Mouse (Mus musculus) midbrain, embryonic 14.5 days (tissue): ENCODE measurements around the gene Myo15. TPM values are rescaled to one million over a fixed set of nuclear protein-coding genes. Genes with fewer than 3 reads are reported as not detected.
"Not testable (repeated sequence)": the region's sequence is repeated elsewhere in the genome, so short reads cannot be mapped to it uniquely, and the experiment has no call there.

Experiments
- ATAC-seq: fragments of 200-750 bp; cut with Nextera tagmentation; 2 replicates; pipeline ENCODE4 v1.8.0; 2017; ENCODE audit warnings: moderate number of reproducible peaks, moderate library complexity; ENCODE audit not compliant: low FRiP score, low TSS enrichment
- DNase-seq: peaks from one replicate; pipeline ENCODE4 v3.0.0-alpha.2; 2015
- H3K27ac ChIP-seq: fragments of 300-500 bp; sonication (generic); replicated peaks from 2 replicates; pipeline ENCODE4 v1.5.1; 2014; ENCODE audit warnings: mild to moderate bottlenecking, low read depth, low read length, moderate library complexity
- H3K27me3 ChIP-seq: fragments of 300-500 bp; sonication (generic); 2 replicates; pipeline ENCODE4 v1.6.1; 2014; ENCODE audit warnings: low read length, control low read depth, mixed read lengths; ENCODE audit not compliant: control insufficient read depth, insufficient read depth
- H3K36me3 ChIP-seq: fragments of 300-500 bp; sonication (generic); 2 replicates; pipeline ENCODE4 v1.6.1; 2014; ENCODE audit warnings: low read length, control low read depth; ENCODE audit not compliant: control insufficient read depth, insufficient read depth
- H3K4me1 ChIP-seq: fragments of 300-500 bp; sonication (generic); 2 replicates; pipeline ENCODE4 v1.6.1; 2014; ENCODE audit warnings: mild to moderate bottlenecking, antibody characterized with exemption, low read length, control low read depth; ENCODE audit not compliant: control insufficient read depth, insufficient read depth
- H3K4me2 ChIP-seq: fragments of 300-500 bp; sonication (generic); 2 replicates; pipeline ENCODE4 v1.6.1; 2014; ENCODE audit warnings: mild to moderate bottlenecking, low read length, moderate library complexity
- H3K4me3 ChIP-seq: fragments of 300-500 bp; sonication (generic); replicated peaks from 2 replicates; pipeline ENCODE4 v1.5.1; 2014; ENCODE audit warnings: low read depth, low read length
- H3K9ac ChIP-seq: fragments of 300-500 bp; sonication (generic); replicated peaks from 2 replicates; pipeline ENCODE4 v1.6.1; 2014; ENCODE audit warnings: mild to moderate bottlenecking, low read length, moderate library complexity
- H3K9me3 ChIP-seq: fragments of 300-500 bp; sonication (generic); 2 replicates; pipeline ENCODE4 v1.6.1; 2016; ENCODE audit warnings: low read length, control low read depth, mixed read lengths; ENCODE audit not compliant: control insufficient read depth
- WGBS: fragments of 180-500 bp; shearing (Covaris S2); extraction: QIAGEN DNeasy Blood & Tissue Kit; methylation state at CpG from one replicate; pipeline ENCODE4 v1.1.7; 2014; 5-methylcytosine and 5-hydroxymethylcytosine counted together
- polyA plus RNA-seq: library from polyadenylated mRNA; unstranded; fragments of >200 nt; fragmentation: Nextera tagmentation; extraction: Ambion mirVana; gene quantifications from 2 replicates; pipeline ENCODE4 v1.2.1, GENCODE M21; 2014

Gene Myo15
- polyA plus RNA-seq, 1 experiment from 2014 or later = not detected

DNA sequence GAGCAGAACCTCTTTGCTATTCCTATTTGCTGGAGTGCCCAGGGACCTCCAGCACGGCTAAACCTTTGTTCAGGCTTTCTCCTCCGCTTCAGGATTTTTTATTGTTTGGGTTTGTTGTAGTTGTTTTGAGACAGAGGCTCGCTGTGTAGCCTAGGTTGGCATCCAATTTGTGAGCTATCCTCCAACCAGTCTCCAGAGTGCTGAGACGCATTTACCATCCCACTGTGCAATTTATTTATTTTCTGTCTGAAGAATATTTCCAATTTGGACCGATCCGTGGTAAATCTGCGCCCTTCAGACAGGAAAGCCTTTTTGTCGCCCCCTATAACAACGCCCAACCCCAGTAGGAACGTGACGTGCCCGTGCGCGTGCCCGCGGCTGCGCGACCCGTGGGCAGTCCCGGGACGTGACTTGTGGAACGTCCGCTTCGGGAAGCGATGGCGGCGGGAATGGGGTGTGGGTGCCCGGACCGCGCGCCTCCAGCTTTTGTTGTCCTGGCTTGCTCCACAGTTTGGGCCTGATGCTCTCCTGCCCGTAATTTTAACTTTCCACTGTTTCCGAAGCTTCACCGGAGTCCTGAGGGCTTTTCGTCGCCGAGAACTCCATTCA is 67.8 kb downstream of the Myo15 start:
- WGBS = under 1% methylated on average over 37 of the region's 37 CpGs
- ATAC-seq (peak; percentile 85), DNase-seq (peak; percentile 96)
- H3K27me3 ChIP-seq = no peaks in the 10 kb centered on the region
- peak overlapping the region; percentile 99 for H3K27ac ChIP-seq
- peak overlapping the region; percentile 89 for H3K9ac ChIP-seq
- peak overlapping the region; percentile 92 for H3K4me3 ChIP-seq
- peak overlapping the region; percentile 99 for H3K4me2 ChIP-seq
- peaks cover 5% of the 10 kb centered on the region for H3K36me3 ChIP-seq
- H3K9me3 ChIP-seq = no peaks in the 10 kb centered on the region
- H3K4me1 ChIP-seq = peaks cover 38% of the 10 kb centered on the region

DNA sequence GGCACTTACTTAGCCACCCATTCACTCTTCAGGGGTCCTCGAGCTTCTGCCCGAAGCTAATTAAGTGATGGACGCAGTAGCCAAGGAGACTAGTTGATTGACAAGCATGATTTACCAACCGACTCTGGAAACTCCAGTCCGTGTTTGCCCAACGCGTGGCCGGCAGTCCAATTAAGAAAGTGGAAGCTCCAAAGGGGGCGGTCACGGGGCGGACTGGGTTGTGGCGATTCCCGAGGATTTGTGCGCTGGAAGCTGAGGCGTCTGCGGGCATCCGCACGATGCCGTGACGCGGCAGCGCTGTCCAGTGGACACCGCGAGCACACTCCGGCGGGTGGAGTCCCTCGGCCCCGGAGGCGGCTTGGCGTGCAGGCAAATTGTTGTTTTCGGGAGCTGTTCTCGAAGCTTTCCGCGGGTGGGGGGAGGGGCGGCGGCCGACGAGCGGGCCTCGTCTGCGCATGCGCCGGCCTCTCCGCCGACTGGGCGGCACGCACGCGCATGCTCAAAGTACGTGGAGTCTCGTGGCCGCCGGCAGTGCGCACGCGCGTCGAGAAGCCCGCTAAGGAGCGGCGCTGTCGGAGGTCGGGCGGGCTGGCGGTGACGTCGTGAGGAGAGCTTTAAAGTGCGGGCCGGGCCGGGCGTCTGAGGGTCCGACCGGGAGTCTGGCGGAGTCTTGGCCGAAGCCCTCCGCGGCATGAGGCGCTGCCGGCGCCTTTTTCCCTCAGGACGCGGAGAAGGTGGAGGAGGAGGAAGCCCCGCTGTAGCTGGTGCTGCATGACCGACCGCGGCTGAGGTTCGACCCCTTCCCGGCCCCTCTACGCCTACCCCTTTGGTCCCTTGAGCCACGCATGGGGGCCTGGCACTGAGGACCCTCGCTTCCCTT is 68.6 kb downstream of the Myo15 start:
- WGBS = under 1% methylated on average over 90 of the region's 91 CpGs
- H3K27me3 ChIP-seq = no peaks in the 10 kb centered on the region

DNA sequence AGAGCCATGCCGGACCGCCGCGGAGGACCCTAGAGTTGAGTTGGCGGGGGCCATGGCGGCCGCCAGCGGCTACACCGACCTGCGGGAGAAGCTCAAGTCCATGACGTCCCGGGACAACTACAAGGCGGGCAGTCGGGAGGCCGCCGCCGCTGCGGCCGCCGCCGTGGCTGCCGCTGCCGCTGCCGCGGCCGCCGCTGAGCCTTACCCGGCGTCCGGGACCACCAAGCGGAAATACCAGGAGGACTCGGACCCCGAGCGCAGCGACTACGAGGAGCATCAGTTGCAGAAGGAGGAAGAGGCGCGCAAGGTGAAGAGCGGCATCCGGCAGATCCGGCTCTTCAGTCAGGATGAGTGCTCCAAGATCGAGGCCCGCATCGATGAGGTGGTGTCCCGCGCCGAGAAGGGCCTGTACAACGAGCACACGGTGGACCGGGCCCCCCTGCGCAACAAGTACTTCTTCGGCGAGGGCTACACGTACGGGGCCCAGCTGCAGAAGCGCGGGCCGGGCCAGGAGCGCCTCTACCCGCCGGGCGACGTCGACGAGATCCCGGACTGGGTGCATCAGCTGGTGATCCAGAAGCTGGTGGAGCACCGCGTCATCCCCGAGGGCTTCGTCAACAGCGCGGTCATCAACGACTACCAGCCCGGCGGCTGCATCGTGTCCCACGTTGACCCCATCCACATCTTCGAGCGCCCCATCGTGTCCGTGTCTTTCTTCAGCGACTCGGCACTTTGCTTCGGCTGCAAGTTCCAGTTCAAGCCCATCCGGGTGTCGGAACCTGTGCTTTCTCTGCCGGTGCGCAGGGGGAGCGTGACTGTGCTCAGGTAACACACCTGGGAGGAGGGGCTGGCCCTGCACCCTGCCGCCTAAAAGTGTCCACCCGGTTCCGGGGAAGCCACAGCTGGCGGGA is 69.5 kb downstream of the Myo15 start:
- under 1% methylated on average over 91 of the region's 93 CpGs for WGBS
- Histone ChIP-seq H3K27ac (peak overlapping the region; percentile 99), H3K9me3 (no peaks in the 10 kb centered on the region), H3K4me1 (peaks cover 50% of the 10 kb centered on the region), H3K9ac (peak overlapping the region; percentile 89), H3K27me3 (no peaks in the 10 kb centered on the region), H3K36me3 (peaks cover 13% of the 10 kb centered on the region), H3K4me2 (peak overlapping the region; percentile 99), H3K4me3 (peak overlapping the region; percentile 92)
- ATAC-seq (no peak), DNase-seq (peak; percentile 38)

More for the DNA sequence above, 68.6 kb downstream of the Myo15 start:
- H3K4me3 ChIP-seq = peak overlapping the region; percentile 92
- DNase-seq = peak; percentile 99
- ATAC-seq = peak; percentile 89
- H3K9me3 ChIP-seq = no peaks in the 10 kb centered on the region
- peaks cover 44% of the 10 kb centered on the region for H3K4me1 ChIP-seq
- peak overlapping the region; percentile 99 for H3K27ac ChIP-seq
- peak overlapping the region; percentile 89 for H3K9ac ChIP-seq
- H3K36me3 ChIP-seq = peaks cover 13% of the 10 kb centered on the region
- peak overlapping the region; percentile 99 for H3K4me2 ChIP-seq

DNA sequence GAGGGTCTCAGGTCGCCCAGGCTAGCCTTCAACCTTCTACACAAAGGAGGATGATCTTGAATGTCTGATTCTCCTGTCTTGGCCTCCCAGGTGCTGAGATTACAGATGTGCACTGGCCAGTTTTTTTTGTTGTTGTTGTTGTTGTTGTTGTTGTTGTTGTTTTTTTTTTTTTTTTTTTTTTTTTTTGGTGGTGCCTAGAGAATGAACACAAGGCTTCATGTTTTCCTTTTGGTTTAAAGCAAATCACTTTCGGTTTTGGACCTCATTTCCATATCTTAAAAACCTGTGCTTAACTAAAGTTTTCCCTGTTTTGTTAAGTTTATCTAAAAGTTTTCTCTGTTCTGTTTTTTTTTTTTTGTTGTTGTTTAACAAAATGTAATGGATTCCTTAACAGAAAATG is 70.4 kb downstream of the Myo15 start:
- H3K36me3 ChIP-seq = peaks cover 13% of the 10 kb centered on the region
- H3K27ac ChIP-seq = no peak overlapping the region
- H3K4me2 ChIP-seq = peak overlapping the region; percentile 99
- WGBS = 3% methylated on average over 2 of the region's 2 CpGs
- H3K9ac ChIP-seq = peak overlapping the region; percentile 89
- H3K4me1 ChIP-seq = peaks cover 55% of the 10 kb centered on the region
- ATAC-seq (no peak), DNase-seq (no peak)
- H3K27me3 ChIP-seq = no peaks in the 10 kb centered on the region
- no peaks in the 10 kb centered on the region for H3K9me3 ChIP-seq
- peak overlapping the region; percentile 92 for H3K4me3 ChIP-seq

DNA sequence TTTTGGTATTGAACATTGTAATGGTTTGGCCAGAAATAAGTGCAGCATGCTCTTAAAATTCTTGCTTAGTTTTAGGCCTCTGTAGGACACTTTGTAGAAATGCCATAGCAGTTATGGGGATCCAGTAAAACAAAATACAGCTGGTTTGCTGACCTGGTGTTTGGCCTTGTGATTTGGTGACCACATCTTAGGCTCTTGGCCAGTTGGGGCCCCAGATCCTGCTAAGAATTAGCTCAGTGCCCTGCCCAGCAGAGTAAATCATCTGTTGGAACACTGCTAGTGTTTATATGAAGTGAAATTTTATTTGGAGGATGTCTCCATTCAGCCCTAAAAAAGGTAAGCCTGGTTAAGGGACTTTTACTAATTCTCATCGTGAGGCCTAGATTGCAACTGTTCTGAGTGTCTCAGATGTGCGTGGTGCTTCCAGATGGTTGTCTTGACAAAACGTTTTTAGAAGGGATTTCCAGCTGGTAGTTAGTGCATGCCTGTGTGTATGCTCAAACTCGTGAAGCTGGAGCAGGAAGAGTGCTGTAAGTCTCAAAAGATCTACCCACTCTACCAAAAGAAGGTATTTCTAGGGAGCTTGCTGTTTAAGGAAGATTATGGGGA is 71.0 kb downstream of the Myo15 start:
- Histone ChIP-seq H3K27ac (no peak overlapping the region), H3K4me1 (peaks cover 55% of the 10 kb centered on the region), H3K4me2 (peak overlapping the region; percentile 99), H3K9me3 (no peaks in the 10 kb centered on the region), H3K4me3 (peak overlapping the region; percentile 92), H3K36me3 (peaks cover 13% of the 10 kb centered on the region), H3K27me3 (no peaks in the 10 kb centered on the region), H3K9ac (peak overlapping the region; percentile 54; the same call in 1 of the 2 replicates)
- ATAC-seq = no peak
- 14% methylated on average over 4 of the region's 4 CpGs for WGBS
- DNase-seq = no peak

DNA sequence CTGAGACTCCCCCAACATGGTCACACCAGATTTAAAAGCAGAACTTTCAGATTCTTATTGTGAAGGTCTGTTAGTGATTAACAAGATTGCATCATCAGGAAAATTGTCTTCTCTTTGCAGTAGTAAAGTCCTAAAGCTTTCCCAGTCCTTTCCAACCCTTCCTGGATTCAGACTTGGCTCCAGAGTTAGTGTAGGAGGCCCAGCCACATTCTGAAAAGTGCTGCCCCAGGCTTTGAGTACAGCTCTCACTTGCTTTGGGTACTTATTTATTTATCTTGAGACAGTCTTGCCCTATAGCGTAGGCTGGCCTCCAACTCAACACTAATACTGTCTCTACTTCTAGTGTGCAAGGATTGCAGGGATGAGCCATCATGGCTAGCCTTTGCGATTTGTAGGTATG is 71.6 kb downstream of the Myo15 start:
- peak overlapping the region; percentile 92 for H3K4me3 ChIP-seq
- H3K27me3 ChIP-seq = no peaks in the 10 kb centered on the region
- peak overlapping the region; percentile 54; the same call in 1 of the 2 replicates for H3K9ac ChIP-seq
- H3K27ac ChIP-seq = no peak overlapping the region
- 69% methylated on average over 2 of the region's 2 CpGs for WGBS
- ATAC-seq = no peak
- H3K9me3 ChIP-seq = no peaks in the 10 kb centered on the region
- H3K4me1 ChIP-seq = peaks cover 52% of the 10 kb centered on the region
- no peak for DNase-seq
- peaks cover 13% of the 10 kb centered on the region for H3K36me3 ChIP-seq
- peak overlapping the region; percentile 99 for H3K4me2 ChIP-seq

DNA sequence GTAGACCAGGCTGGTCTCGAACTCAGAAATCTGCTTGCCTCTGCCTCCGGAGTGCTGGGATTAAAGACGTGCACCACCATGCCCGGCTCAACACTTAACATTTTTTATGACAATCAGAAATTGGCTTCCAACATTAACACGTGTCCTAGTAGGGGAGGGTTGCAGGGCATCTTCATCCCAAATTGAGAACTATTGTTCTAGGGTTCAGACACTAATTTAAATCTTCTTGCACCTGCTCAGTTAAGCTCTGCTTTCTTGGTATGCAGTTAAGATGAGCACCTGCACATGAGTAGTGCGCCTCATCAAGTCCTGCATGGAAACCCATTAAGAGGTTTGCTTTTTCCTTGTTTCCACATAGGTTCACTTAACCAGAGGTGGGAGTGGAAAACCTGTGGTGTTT is 72.7 kb downstream of the Myo15 start:
- H3K4me1 ChIP-seq = peaks cover 45% of the 10 kb centered on the region
- peaks cover 13% of the 10 kb centered on the region for H3K36me3 ChIP-seq
- no peak overlapping the region for H3K4me3 ChIP-seq
- no peak overlapping the region for H3K27ac ChIP-seq
- H3K9ac ChIP-seq = 0 out of 2 replicates have a peak overlapping the region, but pooled peaks have one; percentile 10
- no peaks in the 10 kb centered on the region for H3K27me3 ChIP-seq
- H3K4me2 ChIP-seq = peak overlapping the region; percentile 3
- 89% methylated on average over 6 of the region's 6 CpGs for WGBS
- H3K9me3 ChIP-seq = no peaks in the 10 kb centered on the region
- no peak for DNase-seq
- ATAC-seq = no peak

DNA sequence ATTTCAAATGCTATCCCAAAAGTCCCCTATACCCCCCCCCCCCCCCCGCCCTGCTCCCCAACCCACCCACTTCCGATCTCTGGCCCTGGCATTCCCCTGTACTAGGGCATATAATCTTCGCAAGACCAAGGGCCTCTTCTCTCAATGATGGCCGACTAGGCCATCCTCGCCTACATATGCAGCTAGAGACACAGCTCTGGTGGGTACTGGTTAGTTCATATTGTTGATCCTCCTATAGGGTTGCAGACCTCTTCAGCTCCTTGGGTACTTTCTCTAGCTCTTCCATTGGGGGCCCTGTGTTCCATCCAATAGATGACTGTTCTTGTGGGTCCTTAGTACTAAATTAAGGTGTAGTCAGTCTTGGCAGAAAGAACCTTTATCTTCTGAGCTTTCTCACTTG is 74.1 kb downstream of the Myo15 start:
- not testable (repeated sequence) for H3K4me3 ChIP-seq, DNase-seq, H3K27ac ChIP-seq, H3K9me3 ChIP-seq, ATAC-seq, H3K9ac ChIP-seq, H3K27me3 ChIP-seq
- WGBS = 84% methylated on average over 5 of the region's 5 CpGs
- Histone ChIP-seq H3K36me3 (peaks cover 26% of the 10 kb centered on the region), H3K4me2 (0 out of 2 replicates have a peak overlapping the region, but pooled peaks have one; percentile 13), H3K4me1 (peaks cover 45% of the 10 kb centered on the region)
